Mouse (Mus musculus) kidney, adult 2 months (tissue): ENCODE data around the gene Nbas. TPM values are rescaled to one million over a fixed set of nuclear protein-coding genes. Genes with fewer than 3 reads are reported as not detected.

Experiments used
- DNase-seq: peaks from one replicate; pipeline ENCODE4 v3.0.0; 2021
- H3K27ac ChIP-seq: fragments of 200-500 bp; 2 replicates; pipeline ENCODE4 v1.5.1; 2012; ENCODE audit warnings: low read depth, low read length, control low read depth, inconsistent platforms; ENCODE audit not compliant: insufficient read depth
- H3K27me3 ChIP-seq: fragments of 200-500 bp; replicated peaks from 2 replicates; pipeline ENCODE4 v1.6.1; 2012; ENCODE audit warnings: mild to moderate bottlenecking, moderate library complexity, low read length, inconsistent platforms; ENCODE audit not compliant: control insufficient read depth, insufficient read depth
- H3K36me3 ChIP-seq: fragments of 200-500 bp; 2 replicates; pipeline ENCODE4 v1.6.1; 2012; ENCODE audit warnings: mild to moderate bottlenecking, moderate library complexity, low read length, inconsistent platforms; ENCODE audit not compliant: control insufficient read depth, insufficient read depth
- H3K4me1 ChIP-seq: fragments of 200-500 bp; 2 replicates; pipeline ENCODE4 v1.6.1; 2011; ENCODE audit warnings: low read length; ENCODE audit not compliant: control insufficient read depth, insufficient read depth
- H3K4me3 ChIP-seq: fragments of 200-500 bp; 2 replicates; pipeline ENCODE4 v1.5.1; 2011; ENCODE audit warnings: mild to moderate bottlenecking, low read depth, low read length, control low read depth; ENCODE audit not compliant: insufficient read depth
- CTCF ChIP-seq: fragments of 200-500 bp; conservative IDR thresholded peaks from 2 replicates; pipeline ENCODE4 v1.5.1; 2011; ENCODE audit warnings: low read depth, mild to moderate bottlenecking, control low read depth, low read length, moderate library complexity, mixed read lengths; ENCODE audit not compliant: insufficient read depth, insufficient read length
- POLR2A ChIP-seq: fragments of 200-500 bp; IDR thresholded peaks from one replicate; pipeline ENCODE4 v1.6.1; 2011; ENCODE audit warnings: low read depth, low read length, control low read depth
- WGBS: fragments of 180-500 bp; shearing (Covaris S2); methylation state at CpG from one replicate; pipeline ENCODE4 v1.1.7; 2018; 5-methylcytosine and 5-hydroxymethylcytosine counted together
- polyA plus RNA-seq: library from polyadenylated mRNA; depleted of rRNA; stranded (reverse); fragments of >200 nt; gene quantifications from 2 replicates; pipeline ENCODE4 v1.2.3, GENCODE M21; 2012

The Nbas gene
- polyA plus RNA-seq, 1 experiment: 16.1 TPM

DNA sequence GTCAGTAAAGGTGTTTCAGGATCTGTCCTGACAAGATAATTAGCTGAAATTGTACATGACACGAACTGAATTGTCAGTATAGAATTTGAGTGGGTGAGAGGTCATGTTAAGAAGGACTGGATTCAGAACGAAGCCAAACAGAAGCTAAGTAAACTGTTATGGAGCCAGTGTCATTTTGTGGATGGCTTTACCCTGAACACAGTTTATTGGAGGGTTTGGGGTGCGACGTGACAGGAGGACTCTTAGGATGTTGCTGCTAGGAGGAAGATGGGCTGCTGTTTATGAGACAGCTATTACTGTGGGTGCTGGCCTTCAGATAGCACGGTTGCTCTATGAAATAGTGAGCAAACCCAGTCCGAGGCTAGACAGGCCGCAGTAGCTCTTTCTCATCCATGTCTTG lies 210.2 kb downstream of the Nbas start:
- 89% methylated on average over 7 of the region's 7 CpGs for whole genome bisulfite sequencing
- H3K4me3 ChIP-seq: no peak overlapping the region
- no peak overlapping the region for H3K27ac ChIP-seq
- no peaks in the 10 kb centered on the region for H3K4me1 ChIP-seq
- H3K36me3 ChIP-seq: no peaks in the 10 kb centered on the region
- H3K27me3 ChIP-seq: no peaks in the 10 kb centered on the region
- TF ChIP-seq CTCF: no peak
- TF ChIP-seq POLR2A: no peak
- DNase-seq: no peak

DNA sequence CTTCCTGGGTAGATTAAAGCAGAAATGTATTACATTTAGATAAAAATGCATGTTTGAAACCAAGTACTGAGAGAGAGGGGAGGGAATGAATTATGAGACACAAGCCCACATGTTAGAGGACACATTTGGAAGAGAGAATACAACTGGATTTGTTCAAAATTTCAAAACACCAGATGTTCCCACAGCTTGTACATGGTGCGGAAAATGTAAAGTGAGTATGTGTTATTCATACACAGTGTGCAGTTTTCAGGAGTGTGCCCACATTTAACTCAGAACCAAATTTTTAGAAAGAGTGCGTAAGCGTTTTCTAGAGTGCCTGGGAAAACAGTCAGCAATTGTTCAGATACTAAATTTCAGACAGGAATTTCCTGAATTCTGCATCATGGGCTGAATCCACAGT lies 217.3 kb downstream of the Nbas start:
- no peak for DNase-seq
- H3K27ac ChIP-seq: no peak overlapping the region
- no peaks in the 10 kb centered on the region for H3K36me3 ChIP-seq
- H3K4me1 ChIP-seq: no peaks in the 10 kb centered on the region
- no peak overlapping the region for H3K4me3 ChIP-seq
- no peaks in the 10 kb centered on the region for H3K27me3 ChIP-seq
- 84% methylated on average over 3 of the region's 3 CpGs for WGBS
- TF ChIP-seq CTCF (no peak), POLR2A (no peak)

DNA sequence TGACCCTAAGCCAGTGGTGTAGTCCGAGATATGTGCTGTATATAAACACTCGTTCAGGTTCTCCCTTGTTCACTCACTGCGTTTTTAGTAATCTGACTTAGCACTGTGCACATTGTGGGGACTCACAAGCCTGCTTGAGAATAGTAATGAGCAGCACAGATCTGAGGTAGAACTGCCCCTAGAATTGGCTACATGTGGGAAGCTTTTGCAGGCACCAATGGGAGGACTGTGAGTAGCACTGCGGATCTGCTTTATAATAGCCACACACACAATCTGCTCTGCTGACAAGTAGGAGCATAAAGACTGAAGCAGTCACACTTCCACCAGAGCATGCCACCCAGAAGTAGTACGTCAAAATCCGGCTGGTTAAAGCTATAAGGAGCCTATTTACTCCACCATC lies 228.3 kb downstream of the Nbas start:
- Histone ChIP-seq H3K4me3 (no peak overlapping the region), H3K4me1 (no peaks in the 10 kb centered on the region), H3K27ac (no peak overlapping the region), H3K36me3 (no peaks in the 10 kb centered on the region), H3K27me3 (no peaks in the 10 kb centered on the region)
- TF ChIP-seq CTCF: no peak
- TF ChIP-seq POLR2A: no peak
- 90% methylated on average over 6 of the region's 6 CpGs for WGBS
- DNase-seq: no peak

- H3K27me3 ChIP-seq: no peaks in the 10 kb centered on the region
- no peaks in the 10 kb centered on the region for H3K4me1 ChIP-seq
- 87% methylated on average over 10 of the region's 10 CpGs for WGBS
- H3K4me3 ChIP-seq: no peak overlapping the region
- no peak overlapping the region for H3K27ac ChIP-seq
- no peak for DNase-seq
- TF ChIP-seq POLR2A (no peak), CTCF (no peak)
- H3K36me3 ChIP-seq: no peaks in the 10 kb centered on the region
Observed at GRCm38 (mm10) chr12:13499237-13499889, 230.4 kb downstream of the Nbas start.

DNA sequence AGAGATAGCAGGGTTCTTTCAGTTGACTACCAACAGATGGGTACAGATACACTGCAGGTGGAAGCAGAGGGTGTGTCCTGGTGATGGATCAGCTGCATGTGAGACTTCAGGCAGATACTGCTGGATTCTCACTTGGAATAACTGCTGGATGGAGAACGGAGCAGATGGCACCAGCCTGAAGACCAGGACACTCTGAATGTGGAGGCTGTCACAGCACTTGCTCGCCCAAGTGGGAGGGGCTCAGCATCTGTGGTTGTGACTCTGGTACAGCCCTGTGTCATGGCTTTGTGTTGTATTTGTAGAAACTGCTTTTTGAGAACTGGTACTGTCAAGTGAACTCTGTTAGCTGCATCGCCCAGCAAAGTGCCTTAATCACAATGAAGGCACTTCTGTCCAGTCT lies 231.3 kb downstream of the Nbas start:
- DNase-seq: no peak
- 96% methylated on average over 3 of the region's 3 CpGs for WGBS
- Histone ChIP-seq H3K27ac (no peak overlapping the region), H3K4me1 (no peaks in the 10 kb centered on the region), H3K4me3 (no peak overlapping the region), H3K36me3 (no peaks in the 10 kb centered on the region), H3K27me3 (no peaks in the 10 kb centered on the region)
- TF ChIP-seq POLR2A (no peak), CTCF (no peak)

DNA sequence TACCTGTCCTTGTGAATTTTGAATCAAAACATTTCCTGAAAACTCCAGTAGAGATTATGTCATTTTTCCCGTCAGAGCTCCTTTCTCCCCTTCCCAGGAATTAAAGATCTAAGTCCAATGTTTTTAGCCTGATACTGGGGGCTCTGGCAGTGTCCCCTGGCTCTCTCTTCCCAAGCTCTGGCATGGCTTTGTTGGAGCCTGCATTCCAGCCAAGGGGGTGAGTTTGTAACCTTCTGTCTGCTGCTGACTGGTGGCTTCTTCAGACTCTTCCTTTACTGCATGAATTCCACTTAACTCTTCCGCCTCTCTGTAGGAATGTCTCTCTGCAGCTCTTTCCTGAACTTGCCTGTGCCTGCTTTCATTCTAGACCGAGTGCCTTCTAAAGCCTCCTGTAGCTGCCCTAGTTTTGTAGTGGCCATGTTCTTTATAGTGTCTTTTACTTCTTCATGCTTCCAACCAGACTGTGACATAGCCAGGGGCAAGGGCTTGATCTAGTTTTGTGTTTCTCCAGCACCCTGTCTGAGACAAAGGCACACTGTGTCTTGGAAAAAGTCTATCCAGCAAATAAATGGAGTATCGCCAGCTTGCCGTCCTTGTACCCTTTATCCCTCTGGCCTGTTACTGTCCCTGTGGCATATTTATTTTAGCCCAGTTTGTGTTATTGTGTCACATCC lies 236.0 kb downstream of the Nbas start:
- Histone ChIP-seq H3K4me1 (no peaks in the 10 kb centered on the region), H3K27ac (no peak overlapping the region), H3K4me3 (no peak overlapping the region), H3K36me3 (no peaks in the 10 kb centered on the region), H3K27me3 (no peaks in the 10 kb centered on the region)
- TF ChIP-seq CTCF: no peak
- no peak for TF ChIP-seq POLR2A
- 86% methylated on average over 5 of the region's 5 CpGs for WGBS
- DNase-seq: no peak

DNA sequence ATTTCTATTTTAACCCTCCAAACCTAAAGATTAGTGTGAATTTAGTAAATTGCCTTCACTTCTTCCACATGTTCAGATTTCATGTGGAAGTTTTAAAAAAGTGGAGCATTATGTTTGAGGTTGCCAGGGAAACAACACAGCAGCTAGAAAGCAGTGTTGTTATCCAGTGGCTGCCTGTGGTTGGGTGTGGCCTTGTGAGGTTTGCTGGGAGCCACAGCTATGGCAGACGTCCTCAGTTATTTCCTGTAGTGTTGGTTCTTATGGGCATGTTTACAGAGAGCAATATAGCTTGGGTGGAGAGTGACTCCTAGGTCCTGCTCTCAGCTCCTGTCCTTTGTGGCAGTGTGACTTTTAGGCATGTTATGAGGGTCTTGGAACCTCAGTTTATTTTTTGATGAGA lies 249.1 kb downstream of the Nbas start:
- H3K27me3 ChIP-seq: no peaks in the 10 kb centered on the region
- H3K4me1 ChIP-seq: no peaks in the 10 kb centered on the region
- 25% methylated on average over 1 of the region's 1 CpGs for WGBS
- no peak for DNase-seq
- no peak overlapping the region for H3K4me3 ChIP-seq
- TF ChIP-seq POLR2A (no peak), CTCF (no peak)
- no peak overlapping the region for H3K27ac ChIP-seq
- peaks cover 1% of the 10 kb centered on the region for H3K36me3 ChIP-seq
